Mouse (Mus musculus): ENCODE measurements around the gene Svs3b.
"Not testable (repeated sequence)": the region's sequence is repeated elsewhere in the genome, so short reads cannot be mapped to it uniquely, and the experiment has no call there.

Gene Svs3b

GRCm38 (mm10) chr2:164256540-164256939, at the start of gene Svs3b:
Svs3b (minus strand) TSS chr2:164256640.
- DNase-seq (ENCODE audit: low spot score) = not testable (repeated sequence)

- not testable (repeated sequence) for DNase-seq (ENCODE audit: low spot score)
Observed at GRCm38 (mm10) chr2:164288968-164289367, 32.5 kb upstream of the Svs3b start, which contains the start of gene Svs3a. Svs3a (plus strand) TSS chr2:164289268.

GRCm38 (mm10) chr2:164278359-164278758, 21.9 kb upstream of the Svs3b start, which contains the start of gene Svs4:
Svs4 (minus strand) TSS chr2:164278459.
- no peak for DNase-seq (ENCODE audit: low spot score)

DNA sequence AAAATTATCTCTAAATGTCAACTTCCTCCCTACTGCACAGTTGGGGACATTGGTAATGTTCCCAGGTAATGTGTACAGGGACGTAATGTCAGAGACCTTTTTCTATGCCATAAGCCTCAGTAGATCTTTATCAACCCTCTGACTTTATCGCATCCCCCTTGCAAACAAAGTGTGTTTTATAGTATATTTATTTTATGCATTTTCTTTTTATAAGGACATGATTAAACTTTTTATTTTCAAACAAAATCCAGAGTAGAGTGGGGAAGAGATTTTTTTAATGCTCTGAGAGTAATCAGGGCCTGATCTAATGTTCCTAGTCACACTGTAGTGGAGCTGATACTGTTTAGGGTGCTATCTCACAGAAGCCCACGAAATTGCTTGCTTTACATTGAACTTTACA, 18.1 kb downstream of the Svs3b start, which contains the start of gene Svs2:
Svs2 (minus strand) TSS at position 101 of the 400 bp plus-strand sequence.
- no peak for DNase-seq (ENCODE audit: low spot score)

DNA sequence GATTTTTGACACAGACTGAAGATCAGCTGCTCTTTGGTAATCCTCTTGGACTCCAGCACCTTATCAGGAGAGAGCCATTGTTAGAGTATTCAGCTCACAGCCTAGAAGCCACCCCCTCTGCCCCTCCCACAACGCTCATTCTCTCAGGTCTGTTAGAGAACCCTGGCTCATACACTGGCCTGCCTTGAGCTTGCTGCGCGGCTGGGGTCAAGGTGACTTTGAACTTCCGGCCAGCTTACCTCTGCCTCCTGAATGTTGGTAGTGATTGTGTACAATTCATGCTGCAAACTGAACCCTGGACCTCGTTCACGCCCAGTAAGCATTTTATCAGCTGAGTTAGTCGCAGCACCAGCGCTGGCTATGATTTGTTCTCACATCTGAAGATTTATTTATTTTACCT, 23.8 kb downstream of the Svs3b start:
- DNase-seq (ENCODE audit: low spot score) = no peak

DNA sequence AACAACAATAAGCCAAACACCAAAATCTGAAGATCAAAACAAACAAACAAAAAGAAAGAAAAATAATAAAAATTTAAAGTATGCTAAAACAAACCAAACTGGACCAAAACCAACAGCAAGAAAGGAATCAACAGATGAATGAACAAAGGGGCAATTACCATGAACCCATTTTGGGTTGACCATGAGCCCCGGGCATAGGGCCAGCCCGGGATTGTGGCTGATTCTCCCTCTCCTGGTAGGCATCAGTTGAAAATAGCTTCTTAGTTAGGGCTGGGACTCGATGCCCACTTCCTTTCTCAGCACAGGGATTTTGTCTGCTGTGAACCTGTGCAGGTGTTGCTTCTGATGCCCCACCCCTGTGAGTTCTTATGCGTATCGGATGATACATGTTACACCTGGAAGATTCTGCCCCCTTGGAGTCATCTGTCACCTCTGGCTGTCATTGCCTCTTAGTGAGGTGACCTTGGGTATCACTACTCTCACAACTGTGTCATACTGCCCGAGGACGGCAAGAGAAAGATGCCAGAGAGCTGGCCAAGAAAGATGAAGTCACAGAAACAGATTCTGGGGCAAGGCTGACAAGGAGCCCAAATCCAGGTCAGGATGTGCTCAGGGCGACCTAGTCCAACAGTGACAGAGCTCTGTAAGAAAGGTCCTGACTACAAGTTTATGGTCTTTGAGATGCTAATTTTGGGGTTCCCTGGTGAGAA, 27.9 kb downstream of the Svs3b start:
- no peak for DNase-seq (ENCODE audit: low spot score)

GRCm38 (mm10) chr2:164221522-164221921, 34.9 kb downstream of the Svs3b start, which contains the start of gene Wfdc15b:
Wfdc15b (minus strand) TSS chr2:164221660.
- no peak for DNase-seq (ENCODE audit: low spot score)

DNA sequence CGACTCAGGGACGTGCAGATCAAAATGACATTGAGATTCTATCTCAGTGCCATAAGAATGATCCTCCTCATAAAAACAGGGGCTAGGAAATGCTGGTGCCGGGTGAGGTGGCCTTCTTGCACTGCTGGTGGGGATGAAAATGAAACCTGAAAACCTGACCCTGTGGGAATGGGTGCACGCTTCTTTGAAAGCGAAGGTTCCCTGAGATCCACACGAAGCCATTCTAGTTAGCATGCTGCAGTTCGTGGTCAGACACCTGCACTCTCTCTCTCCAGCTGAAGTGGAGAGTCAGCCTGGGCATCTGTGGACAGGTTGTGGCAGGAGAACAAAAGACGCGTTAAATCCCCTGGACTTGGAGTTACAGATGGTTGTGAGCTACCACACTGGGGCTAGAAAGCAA, 37.1 kb downstream of the Svs3b start:
- DNase-seq (ENCODE audit: low spot score) = no peak

GRCm38 (mm10) chr2:164212711-164213110, 43.7 kb downstream of the Svs3b start:
- no peak for DNase-seq (ENCODE audit: low spot score)

- DNase-seq (ENCODE audit: low spot score) = no peak
Observed at GRCm38 (mm10) chr2:164210892-164211291, 45.5 kb downstream of the Svs3b start.

- DNase-seq (ENCODE audit: low spot score) = no peak
Observed at GRCm38 (mm10) chr2:164206676-164207075, 49.8 kb downstream of the Svs3b start.

GRCm38 (mm10) chr2:164206011-164206410, 50.4 kb downstream of the Svs3b start:
- DNase-seq (ENCODE audit: low spot score) = not testable (repeated sequence)
